Mouse (Mus musculus) myocyte (in vitro differentiated cells): ENCODE measurements around the gene Syngr2.

Experiments
- CEBPB ChIP-seq: IDR thresholded peaks from 2 replicates; pipeline ENCODE4 v1.6.1; 2011; ENCODE audit warnings: mild to moderate bottlenecking, moderate library complexity; ENCODE audit not compliant: poor library complexity, insufficient read depth, severe bottlenecking
- E2F4 ChIP-seq: IDR thresholded peaks from one replicate; pipeline ENCODE4 v1.6.1; 2011; ENCODE audit warnings: mild to moderate bottlenecking, control low read depth, moderate library complexity; ENCODE audit not compliant: insufficient read depth
- MAX ChIP-seq: IDR thresholded peaks from one replicate; pipeline ENCODE4 v1.6.1; 2011; ENCODE audit warnings: low read depth, mild to moderate bottlenecking, control low read depth
- MYOD1 ChIP-seq, 3 experiments: IDR thresholded peaks; one replicate each; pipeline ENCODE4 v1.6.1; 2011; ENCODE audit warnings: control low read depth in 2 of 3, low read depth in 2 of 3, mild to moderate bottlenecking in 2 of 3, moderate library complexity in 1 of 3; ENCODE audit not compliant: insufficient read length in 2 of 3, control insufficient read depth in 1 of 3
- MYOG ChIP-seq, 3 experiments: IDR thresholded peaks; one replicate each; pipeline ENCODE4 v1.6.1; 2011; ENCODE audit warnings: control low read depth in 2 of 3, low read depth in 2 of 3, mild to moderate bottlenecking in 2 of 3; ENCODE audit not compliant: insufficient read length in 2 of 3, control insufficient read depth in 1 of 3, insufficient read depth in 1 of 3
- POLR2A ChIP-seq: IDR thresholded peaks from one replicate; pipeline ENCODE4 v1.6.1; 2011; ENCODE audit warnings: low read depth, mild to moderate bottlenecking, control low read depth, moderate library complexity; ENCODE audit not compliant: insufficient read length
- POLR2AphosphoS2 ChIP-seq: IDR thresholded peaks from one replicate; pipeline ENCODE4 v1.6.1; 2011; ENCODE audit warnings: low read depth, control low read depth; ENCODE audit not compliant: insufficient read length
- REST ChIP-seq: IDR thresholded peaks from one replicate; pipeline ENCODE4 v1.6.1; 2011; ENCODE audit warnings: mild to moderate bottlenecking, control low read depth, moderate library complexity; ENCODE audit not compliant: insufficient read depth, insufficient read length
- SRF ChIP-seq: IDR thresholded peaks from one replicate; pipeline ENCODE4 v1.6.1; 2011; ENCODE audit warnings: low read depth; ENCODE audit not compliant: control insufficient read depth, insufficient read length
- TCF12 ChIP-seq: IDR thresholded peaks from one replicate; pipeline ENCODE4 v1.6.1; 2011; ENCODE audit warnings: mild to moderate bottlenecking, control low read depth; ENCODE audit not compliant: poor library complexity, insufficient read depth, severe bottlenecking
- USF1 ChIP-seq: IDR thresholded peaks from one replicate; pipeline ENCODE4 v1.6.1; 2011; ENCODE audit warnings: low read depth, mild to moderate bottlenecking, control low read depth, moderate library complexity

- TF ChIP-seq POLR2A (no peak), REST (no peak), USF1 (no peak), CEBPB (no peak), POLR2AphosphoS2 (no peak), MYOG (IDR thresholded peaks at IDR 0.05; ENCODE audit: control insufficient read depth in 1 of 3, insufficient read depth in 1 of 3, insufficient read length in 2 of 3, low read depth in 2 of 3) (no peak), TCF12 (no peak), MAX (no peak), E2F4 (no peak), MYOD1 (IDR thresholded peaks at IDR 0.05; ENCODE audit: control insufficient read depth in 1 of 3, insufficient read length in 2 of 3, low read depth in 2 of 3) (no peak), SRF (no peak)
Observed at GRCm38 (mm10) chr11:117780199-117780515, 29.3 kb upstream of the Syngr2 start.
